Mouse (Mus musculus) liver, embryonic 12.5 days (tissue): ENCODE measurements around the gene Nup205. TPM values are rescaled to one million over a fixed set of nuclear protein-coding genes. Genes with fewer than 3 reads are reported as not detected.

Source experiments
- ATAC-seq: fragments of 200-750 bp; cut with Nextera tagmentation; 2 replicates; pipeline ENCODE4 v1.8.0; 2017; ENCODE audit warnings: moderate number of reproducible peaks, mild to moderate bottlenecking, moderate library complexity
- H3K27ac ChIP-seq: fragments of 300-500 bp; sonication (generic); 2 replicates; pipeline ENCODE4 v1.5.1; 2016; ENCODE audit warnings: mild to moderate bottlenecking
- H3K27me3 ChIP-seq: fragments of 300-500 bp; sonication (generic); replicated peaks from 2 replicates; pipeline ENCODE4 v1.6.1; 2016; ENCODE audit warnings: mild to moderate bottlenecking, moderate library complexity
- H3K36me3 ChIP-seq: fragments of 300-500 bp; sonication (generic); 2 replicates; pipeline ENCODE4 v1.6.1; 2016; ENCODE audit warnings: mild to moderate bottlenecking, moderate library complexity
- H3K4me1 ChIP-seq: fragments of 300-500 bp; sonication (generic); 2 replicates; pipeline ENCODE4 v1.6.1; 2016
- H3K4me2 ChIP-seq: fragments of 300-500 bp; sonication (generic); 2 replicates; pipeline ENCODE4 v1.6.1; 2016; ENCODE audit warnings: mild to moderate bottlenecking, moderate library complexity
- H3K4me3 ChIP-seq: fragments of 300-500 bp; sonication (generic); 2 replicates; pipeline ENCODE4 v1.5.1; 2016; ENCODE audit warnings: mild to moderate bottlenecking, moderate library complexity
- H3K9ac ChIP-seq: fragments of 300-500 bp; sonication (generic); 2 replicates; pipeline ENCODE4 v1.6.1; 2016; ENCODE audit warnings: mild to moderate bottlenecking, moderate library complexity
- H3K9me3 ChIP-seq: fragments of 300-500 bp; sonication (generic); replicated peaks from 2 replicates; pipeline ENCODE4 v1.6.1; 2016; ENCODE audit warnings: mild to moderate bottlenecking, moderate library complexity
- WGBS: fragments of 180-500 bp; shearing (Covaris S2); methylation state at CpG from one replicate; pipeline ENCODE4 v1.1.7; 2016; ENCODE audit not compliant: insufficient replicate concordance; 5-methylcytosine and 5-hydroxymethylcytosine counted together
- polyA plus RNA-seq: library from polyadenylated mRNA; unstranded; fragments of >200 nt; fragmentation: Nextera tagmentation; extraction: Ambion mirVana; gene quantifications from 2 replicates; pipeline ENCODE4 v1.2.1, GENCODE M21; 2016

Nup205 gene
- polyA plus RNA-seq, 1 experiment from 2014 or later, result 40.4 TPM

DNA sequence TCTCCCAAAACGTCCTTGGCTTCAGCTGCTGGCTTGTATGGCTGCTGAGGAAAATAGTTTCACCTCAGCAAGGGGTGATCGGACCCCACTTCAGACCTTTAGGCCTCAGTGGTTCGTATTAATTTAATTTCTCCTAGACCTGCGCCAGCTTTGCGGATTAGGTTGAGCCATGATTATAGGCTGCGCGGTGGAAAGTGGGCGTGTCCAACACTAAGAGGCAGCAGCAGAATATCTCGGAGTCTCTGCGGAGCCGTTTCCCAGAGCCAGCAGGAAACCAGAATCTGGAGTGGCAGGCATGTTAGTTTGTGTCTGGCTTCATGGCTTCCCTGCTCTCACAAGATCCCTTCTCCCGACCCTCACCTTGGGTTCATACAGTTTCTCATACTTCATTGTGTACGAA lies 92.4 kb downstream of the Nup205 start:
- Histone ChIP-seq H3K4me2 (peak overlapping the region; percentile 23; the same call in 1 of the 2 replicates), H3K4me3 (no peak overlapping the region), H3K9ac (no peak overlapping the region), H3K27ac (no peak overlapping the region), H3K36me3 (peaks cover 8% of the 10 kb centered on the region), H3K9me3 (no peaks in the 10 kb centered on the region), H3K27me3 (no peaks in the 10 kb centered on the region; the same call in 1 of the 2 replicates), H3K4me1 (peaks cover 18% of the 10 kb centered on the region)
- ATAC-seq, result no peak
- WGBS, result 65% methylated on average over 13 of the region's 13 CpGs

DNA sequence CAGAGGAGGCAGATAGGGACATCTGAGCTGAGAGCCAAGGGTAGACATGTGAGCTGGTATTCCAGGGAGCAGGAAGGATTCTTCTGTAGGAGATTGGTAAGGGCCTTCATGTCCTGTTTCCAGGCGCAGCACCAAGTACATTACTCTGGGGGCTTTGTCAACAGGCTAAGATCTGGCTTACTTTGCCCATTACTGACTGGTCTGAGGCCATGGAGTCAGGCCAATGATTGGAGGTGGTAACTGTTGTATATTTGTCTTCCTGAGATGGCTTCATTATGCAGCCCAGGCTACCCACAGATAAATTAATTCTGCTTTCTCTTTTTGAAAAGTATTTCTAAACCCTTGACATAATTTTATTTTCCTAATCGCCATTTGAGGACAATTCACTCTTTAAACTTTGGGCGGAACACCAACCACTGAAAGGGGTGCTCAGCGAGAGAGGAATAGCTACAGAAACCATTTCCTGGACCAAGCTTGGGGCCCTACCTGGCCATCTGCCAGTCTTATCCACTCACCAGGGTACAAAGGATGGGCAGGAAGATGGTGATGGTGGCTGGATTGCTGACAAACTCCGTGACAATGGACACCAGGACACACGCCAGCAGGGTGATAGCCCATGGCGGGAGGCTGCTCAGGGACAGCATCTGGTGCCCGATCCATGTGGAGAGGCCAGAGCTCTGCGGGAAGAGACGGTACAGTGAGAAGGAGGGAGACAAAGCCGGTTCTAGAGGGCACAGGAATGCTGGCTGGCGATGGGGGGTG lies 94.1 kb downstream of the Nup205 start:
- 80% methylated on average over 12 of the region's 12 CpGs for WGBS
- Histone ChIP-seq H3K27me3 (no peaks in the 10 kb centered on the region; the same call in 1 of the 2 replicates), H3K36me3 (peaks cover 3% of the 10 kb centered on the region; the same call in 1 of the 2 replicates), H3K4me1 (peaks cover 18% of the 10 kb centered on the region), H3K4me3 (no peak overlapping the region), H3K9ac (no peak overlapping the region), H3K27ac (no peak overlapping the region), H3K9me3 (no peaks in the 10 kb centered on the region), H3K4me2 (no peak overlapping the region)
- no peak for ATAC-seq

DNA sequence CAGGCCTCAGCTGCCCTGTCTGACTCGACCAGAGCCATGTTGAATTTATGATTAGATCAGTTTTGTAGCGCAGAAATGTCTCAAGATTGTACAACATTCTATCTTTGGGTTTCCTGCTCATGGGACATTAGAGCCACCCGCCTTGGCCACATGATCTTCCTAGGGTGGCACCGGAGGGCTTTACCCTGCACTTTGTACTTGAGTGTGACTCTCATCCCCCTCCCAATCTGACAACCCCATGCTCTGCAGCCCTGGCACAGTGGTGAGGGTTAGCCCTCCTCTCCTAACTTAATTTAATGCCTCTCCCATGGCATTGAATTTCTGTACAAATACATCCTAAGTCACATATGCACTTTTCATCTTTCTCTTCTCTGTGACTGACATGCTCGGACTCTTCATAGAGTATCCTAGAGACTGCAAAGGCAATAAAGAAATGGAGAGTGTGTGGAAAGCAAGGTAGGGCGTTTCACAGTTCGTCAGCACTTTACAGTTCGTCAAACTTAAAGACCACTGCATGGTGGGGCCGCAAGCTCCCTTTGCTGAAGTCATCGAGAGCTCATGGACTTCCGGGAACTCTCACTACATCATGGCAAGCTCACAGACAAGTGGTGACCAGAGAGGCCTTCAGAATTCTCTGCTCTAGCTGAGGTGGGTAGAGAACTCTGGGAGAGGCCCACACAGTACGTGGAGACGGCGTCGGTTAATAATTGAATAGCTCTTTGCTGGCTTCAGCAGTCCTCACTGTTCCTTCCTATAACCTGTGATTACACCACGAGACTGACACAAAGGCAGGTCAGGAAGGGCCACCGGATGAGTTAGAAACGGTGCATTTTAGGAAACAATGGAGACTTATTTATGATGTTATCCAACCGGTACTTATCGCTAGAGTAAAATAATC lies 94.9 kb downstream of the Nup205 start:
- 78% methylated on average over 20 of the region's 20 CpGs for WGBS
- no peak overlapping the region for H3K4me3 ChIP-seq
- H3K27ac ChIP-seq, result no peak overlapping the region
- ATAC-seq, result no peak
- no peaks in the 10 kb centered on the region for H3K36me3 ChIP-seq
- H3K27me3 ChIP-seq, result no peaks in the 10 kb centered on the region; the same call in 1 of the 2 replicates
- no peak overlapping the region for H3K9ac ChIP-seq
- H3K9me3 ChIP-seq, result no peaks in the 10 kb centered on the region
- no peak overlapping the region for H3K4me2 ChIP-seq
- H3K4me1 ChIP-seq, result peaks cover 18% of the 10 kb centered on the region

DNA sequence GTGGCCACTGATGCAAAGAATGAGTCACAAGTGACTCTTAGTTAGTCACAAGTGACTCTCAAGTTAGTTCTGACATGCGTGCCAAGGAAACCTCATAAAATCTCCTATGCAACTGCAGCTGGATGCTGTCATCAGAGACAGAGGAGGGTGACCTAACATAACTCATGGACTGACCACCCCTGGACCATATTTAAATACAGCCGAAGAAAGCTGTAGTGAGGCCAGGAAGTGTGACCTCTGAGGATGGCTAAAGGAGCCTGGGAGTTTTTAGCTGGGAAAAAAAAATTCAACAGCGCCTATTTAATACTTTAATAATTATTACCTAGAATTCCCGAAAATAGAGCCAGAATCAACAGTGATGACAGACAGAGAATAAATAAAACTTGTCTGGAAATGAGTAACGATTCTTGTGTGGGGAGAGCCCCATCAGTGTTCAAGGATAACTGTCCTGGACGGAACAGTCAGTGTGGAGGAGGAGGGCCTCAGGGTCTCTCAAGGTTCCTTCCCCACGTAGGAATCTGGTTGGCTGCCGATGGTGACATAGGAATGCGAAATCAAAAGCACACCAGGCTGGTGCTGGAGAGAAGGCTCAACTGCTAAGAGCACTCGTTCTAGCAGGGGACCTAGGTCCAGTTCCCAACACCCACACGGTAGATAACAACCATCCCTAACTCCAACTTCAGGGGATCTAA lies 96.3 kb downstream of the Nup205 start:
- Histone ChIP-seq H3K9me3 (no peaks in the 10 kb centered on the region), H3K4me3 (no peak overlapping the region), H3K9ac (no peak overlapping the region), H3K4me2 (no peak overlapping the region), H3K27ac (no peak overlapping the region), H3K27me3 (no peaks in the 10 kb centered on the region; the same call in 1 of the 2 replicates), H3K4me1 (peaks cover 23% of the 10 kb centered on the region), H3K36me3 (no peaks in the 10 kb centered on the region)
- WGBS, result 63% methylated on average over 11 of the region's 11 CpGs
- ATAC-seq, result no peak

GRCm38 (mm10) chr6:35277903-35278587 lies 100.8 kb downstream of the Nup205 start:
- H3K27ac ChIP-seq, result no peak overlapping the region
- WGBS, result 46% methylated on average over 10 of the region's 10 CpGs
- no peak for ATAC-seq
- no peaks in the 10 kb centered on the region for H3K9me3 ChIP-seq
- no peaks in the 10 kb centered on the region for H3K36me3 ChIP-seq
- no peaks in the 10 kb centered on the region for H3K27me3 ChIP-seq
- H3K4me1 ChIP-seq, result peaks cover 6% of the 10 kb centered on the region; the same call in 1 of the 2 replicates
- no peak overlapping the region for H3K4me3 ChIP-seq
- no peak overlapping the region for H3K9ac ChIP-seq
- no peak overlapping the region for H3K4me2 ChIP-seq

DNA sequence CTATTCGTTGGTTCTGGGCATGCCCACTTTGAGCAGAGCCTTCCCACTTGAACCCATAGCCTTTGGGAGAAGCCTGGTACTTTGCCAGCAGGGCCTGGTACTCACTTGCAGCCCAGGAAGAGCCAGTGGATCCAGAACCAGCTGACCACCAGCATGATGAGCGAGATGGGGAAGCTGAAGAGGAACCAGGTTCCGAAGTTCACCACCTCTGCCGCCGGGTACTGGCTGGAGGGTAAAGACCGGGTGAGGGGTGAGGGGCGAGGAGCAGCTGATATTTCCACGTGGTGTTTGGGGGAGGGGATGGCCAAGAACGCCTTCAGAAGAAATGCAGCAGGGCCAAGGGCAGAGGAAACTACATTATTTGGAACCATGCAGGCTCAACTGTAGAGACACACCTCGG lies 102.1 kb downstream of the Nup205 start:
- no peak overlapping the region for H3K4me2 ChIP-seq
- no peak overlapping the region for H3K9ac ChIP-seq
- H3K4me1 ChIP-seq, result peaks cover 6% of the 10 kb centered on the region; the same call in 1 of the 2 replicates
- ATAC-seq, result no peak
- no peak overlapping the region for H3K4me3 ChIP-seq
- no peaks in the 10 kb centered on the region for H3K27me3 ChIP-seq
- no peak overlapping the region for H3K27ac ChIP-seq
- H3K36me3 ChIP-seq, result no peaks in the 10 kb centered on the region
- WGBS, result 55% methylated on average over 10 of the region's 10 CpGs
- no peaks in the 10 kb centered on the region for H3K9me3 ChIP-seq

DNA sequence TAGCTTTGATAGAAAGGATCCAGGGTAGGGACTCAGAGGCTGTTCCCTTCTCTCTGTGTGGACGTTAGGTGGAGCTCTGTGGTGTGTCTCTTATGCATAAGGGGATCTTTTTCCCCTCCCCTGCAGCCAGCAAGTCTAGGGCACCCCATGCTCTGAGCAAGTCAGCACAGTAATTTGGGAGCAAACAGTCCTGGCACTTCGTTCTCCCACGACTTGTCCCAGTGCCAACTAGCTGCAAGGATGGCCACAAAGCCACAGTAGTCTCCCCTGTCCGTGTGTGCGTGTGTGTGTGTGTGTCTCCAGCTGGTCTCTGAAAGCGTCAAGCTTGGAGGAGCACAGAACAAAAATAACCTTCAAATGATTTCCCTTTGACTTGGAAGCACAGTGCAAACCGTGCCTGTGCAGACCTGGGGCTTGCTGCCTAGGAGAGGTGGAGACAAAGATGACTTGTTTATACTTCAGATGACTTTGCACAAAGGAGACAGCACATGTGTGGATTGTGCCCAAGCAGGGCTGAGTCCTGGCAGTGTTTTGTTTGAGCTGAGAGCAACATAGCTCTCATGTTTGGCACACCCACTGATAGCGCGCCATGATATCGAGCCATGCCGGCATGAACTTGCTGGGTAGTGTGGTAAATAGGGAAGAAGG lies 111.0 kb downstream of the Nup205 start:
- Histone ChIP-seq H3K9me3 (no peaks in the 10 kb centered on the region), H3K36me3 (no peaks in the 10 kb centered on the region), H3K4me2 (no peak overlapping the region), H3K27ac (no peak overlapping the region), H3K4me1 (peaks cover 9% of the 10 kb centered on the region; the same call in 1 of the 2 replicates), H3K9ac (no peak overlapping the region), H3K27me3 (0 out of 2 replicates have a peak, but pooled peaks cover 2% of the 10 kb centered on the region), H3K4me3 (no peak overlapping the region)
- 0 out of 2 replicates have a peak, but pooled peaks have one; percentile 49 for ATAC-seq
- WGBS, result 65% methylated on average over 11 of the region's 11 CpGs

GRCm38 (mm10) chr6:35288920-35289319 lies 111.7 kb downstream of the Nup205 start:
- Histone ChIP-seq H3K4me1 (peaks cover 9% of the 10 kb centered on the region; the same call in 1 of the 2 replicates), H3K27ac (no peak overlapping the region), H3K36me3 (no peaks in the 10 kb centered on the region), H3K9ac (no peak overlapping the region), H3K9me3 (no peaks in the 10 kb centered on the region), H3K4me3 (no peak overlapping the region), H3K27me3 (0 out of 2 replicates have a peak, but pooled peaks cover 2% of the 10 kb centered on the region), H3K4me2 (no peak overlapping the region)
- no peak for ATAC-seq
- 64% methylated on average over 7 of the region's 7 CpGs for WGBS

GRCm38 (mm10) chr6:35289676-35290075 lies 112.5 kb downstream of the Nup205 start:
- WGBS, result 69% methylated on average over 8 of the region's 8 CpGs

GRCm38 (mm10) chr6:35294964-35295363 lies 117.7 kb downstream of the Nup205 start:
- Histone ChIP-seq H3K27ac (no peak overlapping the region), H3K36me3 (no peaks in the 10 kb centered on the region), H3K9me3 (no peaks in the 10 kb centered on the region), H3K27me3 (0 out of 2 replicates have a peak, but pooled peaks cover 4% of the 10 kb centered on the region), H3K9ac (no peak overlapping the region), H3K4me3 (no peak overlapping the region), H3K4me2 (no peak overlapping the region), H3K4me1 (0 out of 2 replicates have a peak, but pooled peaks cover 5% of the 10 kb centered on the region)
- ATAC-seq, result no peak
- WGBS, result 76% methylated on average over 2 of the region's 2 CpGs

More at GRCm38 (mm10) chr6:35289676-35290075, 112.5 kb downstream of the Nup205 start:
- H3K9ac ChIP-seq, result no peak overlapping the region
- H3K27ac ChIP-seq, result no peak overlapping the region
- no peak for ATAC-seq
- no peaks in the 10 kb centered on the region for H3K9me3 ChIP-seq
- peaks cover 9% of the 10 kb centered on the region; the same call in 1 of the 2 replicates for H3K4me1 ChIP-seq
- no peak overlapping the region for H3K4me2 ChIP-seq
- H3K27me3 ChIP-seq, result 0 out of 2 replicates have a peak, but pooled peaks cover 2% of the 10 kb centered on the region
- no peaks in the 10 kb centered on the region for H3K36me3 ChIP-seq
- H3K4me3 ChIP-seq, result no peak overlapping the region
